Mouse (Mus musculus) hindbrain, embryonic 14.5 days (tissue): ENCODE data around the gene Gm42791. TPM values are rescaled to one million over a fixed set of nuclear protein-coding genes. Genes with fewer than 3 reads are reported as not detected.

Source experiments
- ATAC-seq: fragments of 200-750 bp; cut with Nextera tagmentation; 2 replicates; pipeline ENCODE4 v1.8.0; 2017; ENCODE audit warnings: moderate number of reproducible peaks, mild to moderate bottlenecking, moderate TSS enrichment, moderate library complexity; ENCODE audit not compliant: low FRiP score
- DNase-seq: peaks from one replicate; pipeline ENCODE4 v3.0.0-alpha.2; 2015; ENCODE audit warnings: low spot score
- H3K27ac ChIP-seq: fragments of 300-500 bp; sonication (generic); 2 replicates; pipeline ENCODE4 v1.5.1; 2014; ENCODE audit warnings: mild to moderate bottlenecking, moderate library complexity
- H3K27me3 ChIP-seq: fragments of 300-500 bp; sonication (generic); 2 replicates; pipeline ENCODE4 v1.6.1; 2014; ENCODE audit warnings: mild to moderate bottlenecking, low read length, mixed read lengths; ENCODE audit not compliant: control insufficient read depth, insufficient read depth
- H3K36me3 ChIP-seq: fragments of 300-500 bp; sonication (generic); replicated peaks from 2 replicates; pipeline ENCODE4 v1.6.1; 2014; ENCODE audit not compliant: control insufficient read depth, insufficient read depth
- H3K4me1 ChIP-seq: fragments of 300-500 bp; sonication (generic); replicated peaks from 2 replicates; pipeline ENCODE4 v1.6.1; 2014; ENCODE audit warnings: antibody characterized with exemption, low read length, mixed read lengths; ENCODE audit not compliant: control insufficient read depth, insufficient read depth
- H3K4me2 ChIP-seq: fragments of 300-500 bp; sonication (generic); replicated peaks from 2 replicates; pipeline ENCODE4 v1.6.1; 2014; ENCODE audit warnings: mild to moderate bottlenecking, moderate library complexity
- H3K4me3 ChIP-seq: fragments of 300-500 bp; sonication (generic); replicated peaks from 2 replicates; pipeline ENCODE4 v1.5.1; 2014; ENCODE audit warnings: mild to moderate bottlenecking, low read length
- H3K9ac ChIP-seq: fragments of 300-500 bp; sonication (generic); 2 replicates; pipeline ENCODE4 v1.6.1; 2014
- H3K9me3 ChIP-seq: fragments of 300-500 bp; sonication (generic); 2 replicates; pipeline ENCODE4 v1.6.1; 2016; ENCODE audit warnings: low read length; ENCODE audit not compliant: control insufficient read depth
- WGBS: fragments of 180-500 bp; shearing (Covaris S2); extraction: QIAGEN DNeasy Blood & Tissue Kit; methylation state at CpG from one replicate; pipeline ENCODE4 v1.1.7; 2014; 5-methylcytosine and 5-hydroxymethylcytosine counted together
- polyA plus RNA-seq: library from polyadenylated mRNA; unstranded; fragments of >200 nt; fragmentation: Nextera tagmentation; extraction: Ambion mirVana; gene quantifications from 2 replicates; pipeline ENCODE4 v1.2.1, GENCODE M21; 2014

Gene Gm42791
- polyA plus RNA-seq, 1 experiment from 2014 or later: 0.33 TPM

- no peak overlapping the region for H3K9ac ChIP-seq
- no peak for ATAC-seq
- no peaks in the 10 kb centered on the region for H3K9me3 ChIP-seq
- H3K4me2 ChIP-seq: no peak overlapping the region
- no peaks in the 10 kb centered on the region for H3K27me3 ChIP-seq
- H3K4me1 ChIP-seq: no peaks in the 10 kb centered on the region
- H3K27ac ChIP-seq: no peak overlapping the region
- H3K4me3 ChIP-seq: no peak overlapping the region
- no peak for DNase-seq
- WGBS: 89% methylated on average over 8 of the region's 8 CpGs
- H3K36me3 ChIP-seq: no peaks in the 10 kb centered on the region
Measured at GRCm38 (mm10) chr5:148976876-148977275, 18.1 kb downstream of the Gm42791 start.

- Histone ChIP-seq H3K27ac (no peak overlapping the region), H3K9ac (no peak overlapping the region), H3K4me3 (no peak overlapping the region), H3K27me3 (no peaks in the 10 kb centered on the region), H3K9me3 (no peaks in the 10 kb centered on the region), H3K36me3 (no peaks in the 10 kb centered on the region), H3K4me1 (no peaks in the 10 kb centered on the region), H3K4me2 (no peak overlapping the region)
- no peak for ATAC-seq
- WGBS: 94% methylated on average over 12 of the region's 12 CpGs
- no peak for DNase-seq
Measured at GRCm38 (mm10) chr5:148975035-148975434, 19.9 kb downstream of the Gm42791 start.

GRCm38 (mm10) chr5:148973019-148973668 is 21.8 kb downstream of the Gm42791 start:
- 4% methylated on average over 6 of the region's 6 CpGs for WGBS
- DNase-seq (no peak), ATAC-seq (peak; percentile 51; the same call in 1 of the 2 replicates)
- Histone ChIP-seq H3K9me3 (no peaks in the 10 kb centered on the region), H3K4me3 (no peak overlapping the region), H3K36me3 (no peaks in the 10 kb centered on the region), H3K27ac (no peak overlapping the region), H3K9ac (no peak overlapping the region), H3K27me3 (no peaks in the 10 kb centered on the region), H3K4me2 (no peak overlapping the region), H3K4me1 (no peaks in the 10 kb centered on the region; the same call in 1 of the 2 replicates)

- no peaks in the 10 kb centered on the region for H3K9me3 ChIP-seq
- no peak for DNase-seq
- ATAC-seq: no peak
- H3K4me3 ChIP-seq: no peak overlapping the region
- no peaks in the 10 kb centered on the region for H3K36me3 ChIP-seq
- no peaks in the 10 kb centered on the region for H3K27me3 ChIP-seq
- no peak overlapping the region for H3K9ac ChIP-seq
- no peak overlapping the region for H3K4me2 ChIP-seq
- no peak overlapping the region for H3K27ac ChIP-seq
- WGBS: 90% methylated on average over 8 of the region's 8 CpGs
- H3K4me1 ChIP-seq: no peaks in the 10 kb centered on the region; the same call in 1 of the 2 replicates
Measured at GRCm38 (mm10) chr5:148972167-148972566, 22.8 kb downstream of the Gm42791 start.

- no peak for DNase-seq
- Histone ChIP-seq H3K4me3 (no peak overlapping the region), H3K27me3 (no peaks in the 10 kb centered on the region), H3K9ac (no peak overlapping the region), H3K36me3 (no peaks in the 10 kb centered on the region), H3K4me1 (peaks cover 19% of the 10 kb centered on the region), H3K4me2 (no peak overlapping the region), H3K27ac (no peak overlapping the region), H3K9me3 (no peaks in the 10 kb centered on the region)
- ATAC-seq: no peak
- 52% methylated on average over 9 of the region's 9 CpGs for WGBS
Measured at GRCm38 (mm10) chr5:148969648-148970047, 25.3 kb downstream of the Gm42791 start.

GRCm38 (mm10) chr5:148968958-148969576 is 25.9 kb downstream of the Gm42791 start:
- 74% methylated on average over 7 of the region's 7 CpGs for WGBS
- no peaks in the 10 kb centered on the region for H3K27me3 ChIP-seq
- ATAC-seq (no peak), DNase-seq (no peak)
- no peak overlapping the region for H3K4me3 ChIP-seq
- no peaks in the 10 kb centered on the region for H3K9me3 ChIP-seq
- H3K27ac ChIP-seq: no peak overlapping the region
- no peak overlapping the region for H3K4me2 ChIP-seq
- no peaks in the 10 kb centered on the region for H3K36me3 ChIP-seq
- no peak overlapping the region for H3K9ac ChIP-seq
- H3K4me1 ChIP-seq: peaks cover 19% of the 10 kb centered on the region

GRCm38 (mm10) chr5:148968179-148968578 is 26.8 kb downstream of the Gm42791 start:
- WGBS: 80% methylated on average over 5 of the region's 5 CpGs

GRCm38 (mm10) chr5:148966395-148966794 is 28.6 kb downstream of the Gm42791 start:
- no peak overlapping the region for H3K27ac ChIP-seq
- no peaks in the 10 kb centered on the region for H3K36me3 ChIP-seq
- H3K9me3 ChIP-seq: no peaks in the 10 kb centered on the region
- DNase-seq (no peak), ATAC-seq (no peak)
- no peak overlapping the region for H3K4me3 ChIP-seq
- no peak overlapping the region for H3K9ac ChIP-seq
- 67% methylated on average over 6 of the region's 6 CpGs for WGBS
- H3K4me2 ChIP-seq: no peak overlapping the region
- H3K4me1 ChIP-seq: peaks cover 19% of the 10 kb centered on the region
- no peaks in the 10 kb centered on the region for H3K27me3 ChIP-seq

More at GRCm38 (mm10) chr5:148968179-148968578, 26.8 kb downstream of the Gm42791 start:
- DNase-seq (no peak), ATAC-seq (no peak)
- no peak overlapping the region for H3K27ac ChIP-seq
- H3K36me3 ChIP-seq: no peaks in the 10 kb centered on the region
- no peak overlapping the region for H3K9ac ChIP-seq
- no peaks in the 10 kb centered on the region for H3K27me3 ChIP-seq
- H3K4me2 ChIP-seq: no peak overlapping the region
- no peaks in the 10 kb centered on the region for H3K9me3 ChIP-seq
- H3K4me1 ChIP-seq: peaks cover 19% of the 10 kb centered on the region
- H3K4me3 ChIP-seq: no peak overlapping the region

- no peak overlapping the region for H3K4me2 ChIP-seq
- H3K27me3 ChIP-seq: no peaks in the 10 kb centered on the region
- WGBS: 22% methylated on average over 13 of the region's 13 CpGs
Measured at GRCm38 (mm10) chr5:148965691-148966333, 29.1 kb downstream of the Gm42791 start.

More at GRCm38 (mm10) chr5:148965691-148966333, 29.1 kb downstream of the Gm42791 start:
- H3K27ac ChIP-seq: peak overlapping the region; percentile 2; the same call in 1 of the 2 replicates
- ATAC-seq (peak; percentile 34; the same call in 1 of the 2 replicates), DNase-seq (no peak)
- peaks cover 19% of the 10 kb centered on the region for H3K4me1 ChIP-seq
- no peaks in the 10 kb centered on the region for H3K9me3 ChIP-seq
- no peak overlapping the region for H3K4me3 ChIP-seq
- H3K36me3 ChIP-seq: no peaks in the 10 kb centered on the region
- H3K9ac ChIP-seq: no peak overlapping the region
